Mouse (Mus musculus): ENCODE results near the gene Eme1. TPM values are rescaled to one million over a fixed set of nuclear protein-coding genes. Genes with fewer than 3 reads are reported as not detected.
"Not testable (repeated sequence)": the region's sequence is repeated elsewhere in the genome, so short reads cannot be mapped to it uniquely, and the experiment has no call there.

The Eme1 gene
- polyA plus RNA-seq, 1 experiment = 2.7 TPM

GRCm38 (mm10) chr11:94697703-94698464, 44.1 kb upstream of the Eme1 start:
- no peak overlapping the region for H3K4me2 ChIP-seq (ENCODE audit: low read depth)
- no peaks in the 10 kb centered on the region for H3K36me3 ChIP-seq (ENCODE audit: control insufficient read depth, insufficient read depth)

GRCm38 (mm10) chr11:94697140-94697539, 43.4 kb upstream of the Eme1 start:
- Histone ChIP-seq H3ac (ENCODE audit: control insufficient read depth, insufficient read length) (no peak overlapping the region), H3K4me3 (no peak overlapping the region), H3K4me2 (ENCODE audit: low read depth) (no peak overlapping the region), H3K27me3 (ENCODE audit: control insufficient read depth, insufficient read depth, insufficient read length) (no peaks in the 10 kb centered on the region), H3K36me3 (ENCODE audit: control insufficient read depth, insufficient read depth) (no peaks in the 10 kb centered on the region), H3K79me2 (ENCODE audit: control insufficient read depth, insufficient read depth) (no peaks in the 10 kb centered on the region)
- TF ChIP-seq POLR2AphosphoS2 (IDR thresholded peaks at IDR 0.05; ENCODE audit: insufficient read length, low read depth) (no peak), MYOG (IDR thresholded peaks at IDR 0.05; ENCODE audit: control insufficient read depth in 1 of 3, insufficient read depth in 1 of 3, insufficient read length in 2 of 3, low read depth in 2 of 3) (no peak), POLR2A (IDR thresholded peaks at IDR 0.05; ENCODE audit: insufficient read length, low read depth) (no peak), REST (IDR thresholded peaks at IDR 0.05; ENCODE audit: insufficient read depth, insufficient read length) (no peak), TCF12 (IDR thresholded peaks at IDR 0.05; ENCODE audit: insufficient read depth, poor library complexity, severe bottlenecking) (no peak), CEBPB (IDR thresholded peaks at IDR 0.05; ENCODE audit: insufficient read depth, poor library complexity, severe bottlenecking) (no peak), E2F4 (IDR thresholded peaks at IDR 0.05; ENCODE audit: insufficient read depth) (no peak), TCF3 (IDR thresholded peaks at IDR 0.05; ENCODE audit: insufficient read length, low read depth) (no peak), SRF (IDR thresholded peaks at IDR 0.05; ENCODE audit: control insufficient read depth, insufficient read length, low read depth) (no peak), USF1 (IDR thresholded peaks at IDR 0.05; ENCODE audit: low read depth) (no peak), MAX (IDR thresholded peaks at IDR 0.05; ENCODE audit: low read depth) (no peak), MYOD1 (IDR thresholded peaks at IDR 0.05; ENCODE audit: control insufficient read depth in 1 of 3, insufficient read length in 2 of 3, low read depth in 2 of 3) (no peak)

More at GRCm38 (mm10) chr11:94697703-94698464, 44.1 kb upstream of the Eme1 start:
- TF ChIP-seq POLR2A (IDR thresholded peaks at IDR 0.05; ENCODE audit: insufficient read length, low read depth) (no peak), MYOG (IDR thresholded peaks at IDR 0.05; ENCODE audit: control insufficient read depth in 1 of 3, insufficient read depth in 1 of 3, insufficient read length in 2 of 3, low read depth in 2 of 3) (no peak), USF1 (IDR thresholded peaks at IDR 0.05; ENCODE audit: low read depth) (no peak), POLR2AphosphoS2 (IDR thresholded peaks at IDR 0.05; ENCODE audit: insufficient read length, low read depth) (no peak), REST (IDR thresholded peaks at IDR 0.05; ENCODE audit: insufficient read depth, insufficient read length) (no peak), MYOD1 (IDR thresholded peaks at IDR 0.05; ENCODE audit: control insufficient read depth in 1 of 3, insufficient read length in 2 of 3, low read depth in 2 of 3) (no peak), SRF (IDR thresholded peaks at IDR 0.05; ENCODE audit: control insufficient read depth, insufficient read length, low read depth) (no peak), E2F4 (IDR thresholded peaks at IDR 0.05; ENCODE audit: insufficient read depth) (no peak)
- Histone ChIP-seq H3ac (ENCODE audit: control insufficient read depth, insufficient read length) (no peak overlapping the region), H3K79me2 (ENCODE audit: control insufficient read depth, insufficient read depth) (no peaks in the 10 kb centered on the region), H3K27me3 (ENCODE audit: control insufficient read depth, insufficient read depth, insufficient read length) (no peaks in the 10 kb centered on the region), H3K4me3 (no peak overlapping the region)

GRCm38 (mm10) chr11:94695508-94695907, 41.7 kb upstream of the Eme1 start:
- Histone ChIP-seq H3K79me2 (ENCODE audit: control insufficient read depth, insufficient read depth) (no peaks in the 10 kb centered on the region), H3K4me3 (no peak overlapping the region), H3K27me3 (ENCODE audit: control insufficient read depth, insufficient read depth, insufficient read length) (no peaks in the 10 kb centered on the region), H3K36me3 (ENCODE audit: control insufficient read depth, insufficient read depth) (no peaks in the 10 kb centered on the region), H3K4me2 (ENCODE audit: low read depth) (no peak overlapping the region), H3ac (ENCODE audit: control insufficient read depth, insufficient read length) (no peak overlapping the region)
- no peak for TF ChIP-seq POLR2A (IDR thresholded peaks at IDR 0.05; ENCODE audit: insufficient read length, low read depth)
- no peak for TF ChIP-seq TCF3 (IDR thresholded peaks at IDR 0.05; ENCODE audit: insufficient read length, low read depth)
- TF ChIP-seq E2F4 (IDR thresholded peaks at IDR 0.05; ENCODE audit: insufficient read depth) = no peak
- no peak for TF ChIP-seq CEBPB (IDR thresholded peaks at IDR 0.05; ENCODE audit: insufficient read depth, poor library complexity, severe bottlenecking)
- no peak for TF ChIP-seq TCF12 (IDR thresholded peaks at IDR 0.05; ENCODE audit: insufficient read depth, poor library complexity, severe bottlenecking)
- no peak for TF ChIP-seq USF1 (IDR thresholded peaks at IDR 0.05; ENCODE audit: low read depth)
- no peak for TF ChIP-seq REST (IDR thresholded peaks at IDR 0.05; ENCODE audit: insufficient read depth, insufficient read length)
- TF ChIP-seq MAX (IDR thresholded peaks at IDR 0.05; ENCODE audit: low read depth) = no peak
- TF ChIP-seq MYOD1 (IDR thresholded peaks at IDR 0.05; ENCODE audit: control insufficient read depth in 1 of 3, insufficient read length in 2 of 3, low read depth in 2 of 3) = no peak
- no peak for TF ChIP-seq POLR2AphosphoS2 (IDR thresholded peaks at IDR 0.05; ENCODE audit: insufficient read length, low read depth)
- TF ChIP-seq SRF (IDR thresholded peaks at IDR 0.05; ENCODE audit: control insufficient read depth, insufficient read length, low read depth) = no peak
- no peak for TF ChIP-seq MYOG (IDR thresholded peaks at IDR 0.05; ENCODE audit: control insufficient read depth in 1 of 3, insufficient read depth in 1 of 3, insufficient read length in 2 of 3, low read depth in 2 of 3)

- H3K4me2 ChIP-seq (ENCODE audit: low read depth); H3K27me3 ChIP-seq (ENCODE audit: control insufficient read depth, insufficient read depth, insufficient read length); H3K79me2 ChIP-seq (ENCODE audit: control insufficient read depth, insufficient read depth); H3ac ChIP-seq (ENCODE audit: control insufficient read depth, insufficient read length); H3K36me3 ChIP-seq (ENCODE audit: control insufficient read depth, insufficient read depth); H3K4me3 ChIP-seq: not testable (repeated sequence)
Measured at GRCm38 (mm10) chr11:94692502-94692901, 38.7 kb upstream of the Eme1 start.

GRCm38 (mm10) chr11:94687178-94687577, 33.4 kb upstream of the Eme1 start:
- H3ac ChIP-seq (ENCODE audit: control insufficient read depth, insufficient read length) = no peak overlapping the region
- no peak overlapping the region for H3K4me3 ChIP-seq
- TF ChIP-seq POLR2A (IDR thresholded peaks at IDR 0.05; ENCODE audit: insufficient read length, low read depth) (no peak), USF1 (IDR thresholded peaks at IDR 0.05; ENCODE audit: low read depth) (no peak), CEBPB (IDR thresholded peaks at IDR 0.05; ENCODE audit: insufficient read depth, poor library complexity, severe bottlenecking) (no peak), TCF12 (IDR thresholded peaks at IDR 0.05; ENCODE audit: insufficient read depth, poor library complexity, severe bottlenecking) (no peak), TCF3 (IDR thresholded peaks at IDR 0.05; ENCODE audit: insufficient read length, low read depth) (no peak), E2F4 (IDR thresholded peaks at IDR 0.05; ENCODE audit: insufficient read depth) (no peak)
- no peaks in the 10 kb centered on the region for H3K27me3 ChIP-seq (ENCODE audit: control insufficient read depth, insufficient read depth, insufficient read length)
- H3K4me2 ChIP-seq (ENCODE audit: low read depth) = no peak overlapping the region
- no peaks in the 10 kb centered on the region for H3K36me3 ChIP-seq (ENCODE audit: control insufficient read depth, insufficient read depth)
- no peaks in the 10 kb centered on the region for H3K79me2 ChIP-seq (ENCODE audit: control insufficient read depth, insufficient read depth)
